Mouse (Mus musculus): Measurements from ENCODE around the gene Samd8. TPM values are rescaled to one million over a fixed set of nuclear protein-coding genes. Genes with fewer than 3 reads are reported as not detected.

Gene Samd8
- total RNA-seq, 2 experiments from 2014 or later = 4.4 to 10.3 TPM

- ATAC-seq (replicated peaks; ENCODE audit: poor library complexity) = no peak
These were observed 40.4 kb downstream of the Samd8 start for GRCm38 (mm10) chr14:21790585-21791251.

GRCm38 (mm10) chr14:21791722-21792121 lies 41.4 kb downstream of the Samd8 start:
- peak; percentile 85 for ATAC-seq (replicated peaks; ENCODE audit: poor library complexity)

DNA sequence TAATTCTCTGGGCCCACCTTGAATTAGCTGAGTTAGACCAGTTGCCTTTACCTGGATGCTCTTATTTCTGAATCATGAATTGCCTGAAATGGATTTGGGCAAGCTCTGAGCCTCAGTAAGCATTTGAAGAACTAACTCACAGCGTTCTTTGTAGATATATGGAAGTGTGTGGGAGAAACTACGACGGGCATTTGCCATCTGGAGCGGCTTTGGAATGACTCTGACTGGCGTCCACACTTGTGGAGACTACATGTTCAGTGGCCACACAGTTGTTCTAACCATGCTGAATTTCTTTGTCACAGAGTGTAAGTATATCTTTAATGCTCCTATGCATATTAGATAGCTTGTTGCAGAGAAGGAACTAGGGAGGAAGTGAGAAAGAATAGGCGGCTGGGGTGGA lies 41.9 kb downstream of the Samd8 start:
- no peak for ATAC-seq (replicated peaks; ENCODE audit: poor library complexity)

DNA sequence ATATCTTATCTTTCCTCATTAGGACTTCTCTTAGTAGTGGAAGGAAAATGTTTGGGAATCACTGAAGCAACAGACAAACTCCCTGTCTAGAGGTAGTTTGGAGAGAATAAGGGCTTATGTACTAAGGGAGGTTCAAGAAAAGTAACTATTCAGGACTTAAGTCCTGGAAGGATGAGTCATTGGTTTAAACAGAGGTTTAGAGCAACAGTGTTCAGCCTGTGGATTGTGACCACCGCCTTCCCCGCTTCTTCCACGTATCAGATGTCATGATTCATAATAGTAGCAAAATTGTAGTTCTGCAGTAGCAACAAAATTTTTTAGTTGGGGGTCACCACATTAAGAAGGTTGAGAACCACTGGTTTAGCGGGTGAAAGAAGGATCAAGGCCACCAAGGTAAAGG lies 50.3 kb downstream of the Samd8 start:
- no peak for ATAC-seq (replicated peaks; ENCODE audit: poor library complexity)

GRCm38 (mm10) chr14:21801624-21802023 lies 51.3 kb downstream of the Samd8 start:
- no peak for ATAC-seq (replicated peaks; ENCODE audit: poor library complexity)

GRCm38 (mm10) chr14:21802543-21803206 lies 52.3 kb downstream of the Samd8 start:
- ATAC-seq (replicated peaks; ENCODE audit: poor library complexity) = no peak

- no peak for ATAC-seq (replicated peaks; ENCODE audit: poor library complexity)
These were observed 55.9 kb downstream of the Samd8 start for GRCm38 (mm10) chr14:21806203-21806602.

DNA sequence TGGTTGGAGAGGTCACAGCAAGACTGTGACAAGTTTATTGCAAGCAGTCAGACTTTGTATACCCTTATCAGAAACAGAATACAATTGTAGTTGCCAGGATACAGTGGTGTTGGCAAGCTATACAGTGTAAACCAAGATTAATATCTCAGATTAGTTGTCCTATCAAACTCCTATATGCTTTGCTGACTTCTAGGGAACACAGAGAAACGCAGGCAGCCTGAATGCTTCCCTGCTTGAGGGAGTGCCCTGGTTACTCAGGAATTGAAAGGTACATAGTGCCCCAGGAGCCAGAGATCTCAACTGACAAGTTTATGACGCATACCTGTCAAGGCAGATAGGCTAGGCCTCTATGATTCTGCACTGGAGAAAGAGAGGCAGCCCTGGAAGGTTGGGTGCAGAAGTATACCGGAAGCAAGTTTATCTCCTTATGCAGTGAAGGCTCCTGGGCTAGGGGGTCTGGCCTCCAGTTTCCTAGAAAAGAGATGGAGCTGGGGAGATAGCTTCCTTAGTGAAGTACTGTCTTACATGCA lies 56.4 kb downstream of the Samd8 start:
- ATAC-seq (replicated peaks; ENCODE audit: poor library complexity) = peak; percentile 60

GRCm38 (mm10) chr14:21808208-21808922 lies 58.0 kb downstream of the Samd8 start:
- ATAC-seq (replicated peaks; ENCODE audit: poor library complexity) = 0 out of 2 replicates have a peak, but pooled peaks have one; percentile 21

GRCm38 (mm10) chr14:21809418-21809817 lies 59.1 kb downstream of the Samd8 start:
- ATAC-seq (replicated peaks; ENCODE audit: poor library complexity) = no peak

DNA sequence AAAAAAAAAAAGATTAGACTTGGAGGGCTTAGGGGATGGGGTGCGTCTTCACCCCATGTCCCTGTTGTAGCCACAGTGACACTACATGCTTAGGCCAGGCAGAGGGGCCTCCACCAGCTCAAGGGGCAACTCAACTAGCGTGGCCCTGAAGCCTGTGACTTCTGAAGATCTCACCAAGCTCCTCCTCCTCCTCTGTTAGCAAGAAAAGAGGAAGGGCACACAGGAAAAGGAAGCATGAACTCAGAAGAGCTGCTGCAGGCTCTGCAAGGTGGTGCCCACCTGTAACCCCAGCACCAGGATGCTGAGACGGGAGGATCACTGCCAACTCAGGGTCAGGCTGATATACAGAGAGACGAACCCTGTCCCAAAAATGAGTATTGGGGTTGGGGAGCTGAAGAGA lies 61.0 kb downstream of the Samd8 start:
- ATAC-seq (replicated peaks; ENCODE audit: poor library complexity) = peak; percentile 40

- no peak for ATAC-seq (replicated peaks; ENCODE audit: poor library complexity)
These were observed 61.5 kb downstream of the Samd8 start for GRCm38 (mm10) chr14:21811744-21812393.

- ATAC-seq (replicated peaks; ENCODE audit: poor library complexity) = peak; percentile 85
These were observed 62.3 kb downstream of the Samd8 start for GRCm38 (mm10) chr14:21812590-21813162.

GRCm38 (mm10) chr14:21813216-21813615 lies 62.9 kb downstream of the Samd8 start:
- peak; percentile 51 for ATAC-seq (replicated peaks; ENCODE audit: poor library complexity)

- no peak for ATAC-seq (replicated peaks; ENCODE audit: poor library complexity)
These were observed 63.5 kb downstream of the Samd8 start for GRCm38 (mm10) chr14:21813847-21814246.

GRCm38 (mm10) chr14:21814606-21815005 lies 64.3 kb downstream of the Samd8 start:
- ATAC-seq (replicated peaks; ENCODE audit: poor library complexity) = no peak

DNA sequence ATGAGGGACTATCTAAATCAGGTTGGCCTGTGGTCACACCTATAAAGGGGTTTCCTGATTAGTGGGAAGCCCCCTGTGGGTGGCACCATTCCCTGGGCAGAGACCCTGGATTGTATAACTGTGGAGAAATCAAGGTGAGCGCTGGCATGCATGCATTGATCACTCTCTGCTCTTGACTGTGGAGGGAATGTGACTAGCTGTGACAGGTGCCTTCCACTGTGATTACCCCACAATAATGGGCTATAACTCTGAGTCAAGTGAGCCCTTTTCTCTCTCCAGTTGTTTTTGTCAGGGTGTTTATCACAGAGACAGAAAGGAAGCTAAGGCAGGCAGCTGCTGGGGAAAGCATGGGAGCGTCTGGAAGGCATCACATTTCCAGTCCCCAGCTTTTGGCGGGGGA lies 65.9 kb downstream of the Samd8 start:
- ATAC-seq (replicated peaks; ENCODE audit: poor library complexity) = no peak

GRCm38 (mm10) chr14:21817453-21817852 lies 67.1 kb downstream of the Samd8 start:
- ATAC-seq (replicated peaks; ENCODE audit: poor library complexity) = no peak

DNA sequence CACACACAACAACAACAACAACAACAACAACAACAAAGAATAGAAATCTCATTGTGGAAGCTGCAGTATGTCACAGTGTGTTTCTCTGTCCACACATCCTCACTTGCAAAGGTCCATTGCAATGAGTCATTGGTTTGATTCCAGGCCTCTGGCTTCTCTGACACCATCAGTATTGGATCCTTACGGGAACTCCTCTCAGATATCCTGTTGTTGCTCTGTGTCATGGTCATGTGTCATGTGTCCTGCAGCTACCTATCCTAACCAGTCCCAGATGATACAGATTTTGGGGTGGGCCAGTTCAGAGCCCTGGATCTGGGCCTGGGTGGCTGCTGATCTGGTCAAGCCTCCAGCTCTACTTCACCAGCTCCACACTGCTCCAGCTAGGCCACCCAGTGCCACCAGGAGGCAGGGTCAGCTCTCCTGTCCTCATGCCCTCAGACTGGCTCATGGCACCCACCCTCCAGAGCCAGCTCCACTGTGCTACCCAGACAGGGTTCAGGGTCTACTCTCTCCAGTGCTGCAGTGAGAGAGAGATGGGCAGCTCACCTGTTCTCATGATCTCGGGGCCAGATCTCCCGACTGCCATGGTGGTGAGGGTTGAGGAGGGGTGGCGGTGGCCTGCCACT lies 70.7 kb downstream of the Samd8 start:
- peak; percentile 32; the same call in 1 of the 2 replicates for ATAC-seq (replicated peaks; ENCODE audit: poor library complexity)

DNA sequence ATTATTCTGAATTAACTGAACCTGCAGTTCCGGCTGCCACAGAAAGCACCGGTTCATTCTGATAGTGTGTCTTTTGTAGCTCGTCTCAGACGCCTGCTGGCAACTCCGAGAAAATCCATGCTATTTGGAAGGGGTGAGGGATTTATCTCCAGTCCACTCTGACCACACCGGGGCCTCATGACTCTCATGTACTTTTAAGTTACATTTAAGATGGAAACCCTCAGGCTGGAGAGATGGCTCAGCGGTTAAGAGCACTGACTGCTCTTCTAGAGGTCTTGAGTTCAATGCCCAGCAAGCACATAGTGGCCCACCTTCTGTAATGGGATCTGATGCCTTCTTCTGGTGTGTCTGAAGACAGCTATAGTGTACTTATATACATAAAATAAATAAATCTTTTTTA lies 72.0 kb downstream of the Samd8 start:
- no peak for ATAC-seq (replicated peaks; ENCODE audit: poor library complexity)
